Mouse (Mus musculus) gastrocnemius, postnatal 25 days (tissue): ENCODE measurements around the gene Apod. TPM values are rescaled to one million over a fixed set of nuclear protein-coding genes. Genes with fewer than 3 reads are reported as not detected.

ENCODE experiments used
- DNase-seq: peaks from one replicate; pipeline ENCODE4 v3.0.0; 2022
- microRNA-seq, 2 experiments: library from miRNA; unstranded; fragments of <30 nt; microRNA quantifications; one replicate each; pipeline ENCODE4 v1.2.0; 2021; ENCODE audit warnings: borderline replicate concordance in 2 of 2
- total RNA-seq, 2 experiments: library from RNA; stranded (reverse); gene quantifications; 1 replicate in 1 of 2; 2 replicates in 1 of 2; pipeline ENCODE4 v1.2.3; 2021

The Apod gene
- total RNA-seq, 2 experiments from 2014 or later: 22.1 to 22.6 TPM

- peak; percentile 15 for DNase-seq
Observed at GRCm38 (mm10) chr16:31281981-31282380, 32.6 kb downstream of the Apod start.

GRCm38 (mm10) chr16:31280176-31280575 is 34.4 kb downstream of the Apod start:
- no peak for DNase-seq

- DNase-seq: no peak
Observed at GRCm38 (mm10) chr16:31278581-31278980, 36.0 kb downstream of the Apod start.

GRCm38 (mm10) chr16:31278081-31278480 is 36.5 kb downstream of the Apod start:
- peak; percentile 55 for DNase-seq

- peak; percentile 49 for DNase-seq
Observed at GRCm38 (mm10) chr16:31276962-31277361, 37.6 kb downstream of the Apod start.

- DNase-seq: peak; percentile 83
Observed at GRCm38 (mm10) chr16:31276539-31276938, 38.1 kb downstream of the Apod start.

- peak; percentile 94 for DNase-seq
Observed at GRCm38 (mm10) chr16:31274674-31275460, 39.7 kb downstream of the Apod start, which contains the start of gene Ppp1r2. Gene Ppp1r2, minus strand, starts transcription at chr16:31275277.

GRCm38 (mm10) chr16:31274084-31274483 is 40.5 kb downstream of the Apod start:
- DNase-seq: no peak

GRCm38 (mm10) chr16:31266692-31267091 is 47.9 kb downstream of the Apod start:
- DNase-seq: no peak

- no peak for DNase-seq
Observed at GRCm38 (mm10) chr16:31256151-31256550, 58.5 kb downstream of the Apod start.

- no peak for DNase-seq
Observed at GRCm38 (mm10) chr16:31255685-31256084, 58.9 kb downstream of the Apod start.

GRCm38 (mm10) chr16:31249401-31249800 is 65.2 kb downstream of the Apod start:
- no peak for DNase-seq

- no peak for DNase-seq
Observed at GRCm38 (mm10) chr16:31248717-31249116, 65.9 kb downstream of the Apod start.

- no peak for DNase-seq
Observed at GRCm38 (mm10) chr16:31247442-31247841, 67.2 kb downstream of the Apod start.

Small RNA genes within 50 kb of the gene (microRNA-seq; reads per million reads assigned to microRNA genes)
- gene Gm27415: 0 reads per million in 2 experiments

Other genes starting within 250 kb of the Apod start
- 1 to 10 TPM; 2.8 to 3.3 TPM for gene Xxylt1, start 233.4 kb downstream of the Apod start, total RNA-seq
- gene Acap2, start 113.6 kb downstream of the Apod start, total RNA-seq: 10 to 100 TPM in 1 of 2 experiments, 1 to 10 TPM in 1; 8.5 to 10.8 TPM
- gene Ppp1r2, start 39.5 kb downstream of the Apod start, total RNA-seq: 10 to 100 TPM; 67.7 to 74.0 TPM
- 10 to 100 TPM in 1 of 2 experiments, 1 to 10 TPM in 1; 4.7 to 13.8 TPM for gene Bdh1, start 107.5 kb upstream of the Apod start, total RNA-seq